Mouse (Mus musculus): Measurements from ENCODE around the gene Smpd2.

Smpd2 gene

DNA sequence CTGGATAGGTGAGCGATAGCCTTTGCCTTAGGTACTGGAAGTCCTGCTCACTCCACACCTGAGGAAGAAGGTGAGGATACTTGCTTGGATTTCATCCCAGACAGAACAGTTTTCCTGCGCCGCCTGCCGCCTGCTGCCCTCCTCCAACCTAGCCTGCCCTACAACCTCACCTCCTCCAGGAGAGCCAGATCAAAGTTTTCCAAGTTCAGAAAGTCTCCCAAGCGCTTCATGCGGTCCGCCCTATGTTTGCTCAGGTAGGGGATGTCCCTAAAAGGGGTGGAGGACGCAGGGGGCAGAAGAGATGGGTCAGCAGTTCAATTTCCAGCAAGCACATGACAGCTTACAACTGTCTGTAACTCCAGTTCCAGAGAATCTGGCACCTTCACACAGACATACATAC is 875 bp downstream of the Smpd2 start:
- in situ Hi-C loops (cut with MboI, MseI), result loop anchor here (5.0 to 10.0 kb wide), 2 partner anchors 37 to 786 kb away; partner anchors contain the start of genes Foxo3 and Zbtb24

DNA sequence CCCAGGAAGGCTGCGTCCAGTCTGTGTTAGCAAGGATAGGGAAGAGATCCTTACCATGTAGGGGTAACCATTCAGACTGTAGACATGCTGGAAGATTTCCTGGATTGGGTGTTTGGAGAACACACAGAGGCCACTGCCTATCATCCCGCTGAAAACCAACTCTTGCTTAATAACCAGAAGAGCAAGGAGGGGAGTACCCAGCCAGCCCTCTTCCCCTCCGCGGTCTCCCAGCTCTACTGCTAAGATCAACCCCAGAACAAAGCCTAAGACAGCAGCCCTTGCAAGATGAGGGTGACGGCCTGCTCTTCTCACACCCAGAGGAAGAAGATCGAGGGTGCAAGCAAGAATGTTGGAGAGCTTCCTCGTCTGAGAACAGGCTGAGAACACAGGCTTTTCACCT is 1.3 kb downstream of the Smpd2 start:
- in situ Hi-C loops (cut with MboI, MseI), result loop anchor here (5.0 to 10.0 kb wide), 2 partner anchors 37 to 786 kb away; partner anchors contain the start of genes Foxo3 and Zbtb24

DNA sequence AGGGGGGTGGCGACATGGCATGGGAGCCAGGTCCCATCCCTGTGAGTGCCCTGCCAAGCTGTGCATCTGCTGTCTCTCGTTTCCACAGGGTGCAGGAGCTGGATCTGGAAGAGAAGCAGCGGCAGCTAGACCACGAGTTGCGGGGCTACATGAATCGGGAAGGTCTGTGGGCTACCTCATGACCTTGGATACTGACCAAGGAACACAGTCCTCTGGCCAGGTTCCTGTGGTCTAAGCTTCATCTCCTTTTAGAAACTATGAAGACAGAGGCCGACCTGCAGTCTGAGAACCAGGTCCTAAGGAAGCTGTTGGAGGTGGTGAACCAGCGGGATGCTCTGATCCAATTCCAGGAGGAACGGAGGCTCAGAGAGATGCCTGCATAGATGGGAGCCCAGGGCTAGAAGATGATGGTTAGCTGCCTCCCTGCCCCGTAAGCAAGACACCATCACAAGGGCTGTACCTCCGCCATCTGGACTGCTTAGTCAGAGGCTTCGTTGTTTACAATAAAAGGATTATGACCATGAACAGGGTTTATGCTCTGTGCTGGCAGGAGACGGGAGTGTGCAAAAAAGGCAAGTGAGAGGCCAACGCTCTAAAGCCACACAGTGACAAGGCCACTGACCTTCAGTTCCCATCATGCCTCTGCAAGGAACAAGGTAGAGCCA is 3.5 kb downstream of the Smpd2 start:
- in situ Hi-C loops (cut with MboI, MseI), result loop anchor here (5.0 to 10.0 kb wide), 2 partner anchors 34 to 788 kb away; partner anchors contain the start of genes Foxo3 and Zbtb24

DNA sequence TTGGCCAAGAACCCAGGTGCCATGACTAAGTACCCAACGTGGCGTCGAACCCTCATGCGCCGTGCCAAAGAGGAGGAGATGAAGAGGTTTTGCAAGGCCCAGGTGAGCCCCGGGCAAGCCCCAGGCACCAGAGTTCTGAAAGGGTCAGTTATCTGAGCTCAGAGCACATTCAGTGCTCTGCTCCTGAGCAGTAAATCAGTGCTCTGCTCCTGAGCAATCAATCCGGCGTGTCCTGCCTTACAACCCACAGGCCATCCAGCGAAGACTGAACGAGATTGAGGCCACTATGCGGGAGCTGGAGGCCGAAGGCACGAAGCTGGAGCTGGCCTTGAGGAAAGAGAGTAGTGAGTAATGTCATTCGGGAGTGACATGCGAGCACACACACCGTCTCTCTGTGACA is 4.4 kb downstream of the Smpd2 start:
- in situ Hi-C loops (cut with MboI, MseI), result loop anchor here (5.0 to 10.0 kb wide), 2 partner anchors 33 to 789 kb away; partner anchors contain the start of genes Foxo3 and Zbtb24

DNA sequence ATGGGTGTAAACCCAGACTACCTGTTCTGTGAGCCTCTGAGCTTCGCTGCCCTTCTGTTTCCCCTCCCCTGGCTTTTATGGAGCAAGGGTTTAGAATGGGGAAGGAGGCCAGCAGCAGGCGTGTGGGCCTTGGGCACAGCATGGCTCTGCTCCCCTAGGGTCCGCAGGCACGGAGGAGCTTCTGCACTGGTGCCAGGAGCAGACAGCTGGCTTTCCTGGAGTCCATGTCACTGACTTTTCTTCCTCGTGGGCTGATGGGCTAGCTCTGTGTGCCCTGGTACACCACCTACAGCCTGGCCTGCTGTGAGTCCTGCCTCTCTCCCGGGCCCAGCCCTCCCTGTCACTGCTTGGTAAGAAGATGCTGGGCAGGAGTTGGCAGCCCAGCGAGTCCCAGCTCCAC is 7.7 kb downstream of the Smpd2 start:
- in situ Hi-C loops (cut with MboI, MseI), result loop anchor here (10.0 kb wide), 1 partner anchor 792 kb away; the partner anchor contains the start of gene Foxo3

DNA sequence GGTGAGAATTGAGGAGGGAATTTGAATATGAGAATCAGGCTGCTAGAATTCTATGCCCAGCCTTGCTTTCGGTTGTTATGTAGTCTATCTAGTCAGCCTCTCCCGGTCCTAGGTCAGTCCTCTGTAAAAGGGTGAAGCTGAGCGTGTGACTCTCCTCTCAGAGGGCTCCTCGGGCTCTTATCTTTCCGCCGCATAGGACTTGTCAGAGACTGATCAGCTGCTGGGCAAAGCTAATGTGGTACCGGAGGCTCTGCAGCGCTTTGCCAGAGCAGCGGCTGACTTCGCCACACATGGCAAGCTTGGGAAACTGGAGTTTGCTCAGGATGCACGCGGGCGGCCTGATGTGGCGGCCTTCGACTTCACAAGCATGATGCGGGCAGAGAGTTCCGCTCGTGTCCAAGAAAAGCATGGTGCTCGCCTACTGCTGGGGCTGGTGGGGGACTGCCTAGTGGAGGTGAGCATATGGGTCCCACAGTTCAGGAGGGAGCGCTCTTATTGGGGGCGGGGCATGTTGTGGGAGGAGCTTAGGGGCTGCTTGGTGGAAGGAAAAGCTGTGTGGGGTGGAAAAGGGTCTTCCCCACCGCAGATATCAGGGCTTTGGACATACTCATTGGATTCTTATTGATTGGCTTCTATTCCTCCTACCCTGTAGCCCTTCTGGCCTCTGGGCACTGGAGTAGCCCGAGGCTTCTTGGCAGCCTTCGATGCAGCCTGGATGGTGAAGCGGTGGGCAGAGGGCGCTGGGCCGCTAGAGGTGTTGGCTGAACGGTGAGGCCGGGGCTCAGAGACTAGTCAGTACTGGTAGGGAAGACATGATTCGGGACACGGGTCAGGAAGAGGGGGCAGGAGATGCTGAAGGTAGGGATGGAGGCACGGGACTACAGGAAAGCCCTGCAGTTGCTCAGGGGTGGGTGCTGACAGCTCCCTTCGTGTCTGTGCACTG is 9.0 kb downstream of the Smpd2 start:
- in situ Hi-C loops (cut with MboI, MseI), result loop anchor here (10.0 kb wide), 1 partner anchor 794 kb away; the partner anchor contains the start of gene Foxo3

DNA sequence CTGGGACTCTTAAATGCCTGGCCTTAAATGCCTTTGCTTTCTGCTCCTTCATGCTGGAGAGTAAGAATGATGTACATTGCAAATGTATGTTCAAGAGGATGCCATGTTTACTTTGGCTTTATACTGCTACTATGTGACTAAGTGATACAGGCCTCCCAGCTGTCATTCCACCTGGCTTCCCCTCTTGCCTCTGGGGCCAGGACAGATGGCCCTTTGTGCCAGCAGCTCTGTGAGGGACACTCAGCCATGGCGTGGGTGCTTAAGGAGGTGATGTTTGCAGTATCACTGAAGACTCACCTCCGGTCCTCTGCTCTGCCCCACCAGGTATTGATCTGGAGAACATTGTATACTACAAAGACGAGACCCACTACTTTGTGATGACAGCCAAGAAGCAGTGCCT is 10.2 kb downstream of the Smpd2 start:
- in situ Hi-C loops (cut with MboI, MseI), result loop anchor here (5.0 to 10.0 kb wide), 3 partner anchors 178 to 1225 kb away; partner anchors contain the start of genes Ak9, Fig4, Foxo3 and Gtf3c6

DNA sequence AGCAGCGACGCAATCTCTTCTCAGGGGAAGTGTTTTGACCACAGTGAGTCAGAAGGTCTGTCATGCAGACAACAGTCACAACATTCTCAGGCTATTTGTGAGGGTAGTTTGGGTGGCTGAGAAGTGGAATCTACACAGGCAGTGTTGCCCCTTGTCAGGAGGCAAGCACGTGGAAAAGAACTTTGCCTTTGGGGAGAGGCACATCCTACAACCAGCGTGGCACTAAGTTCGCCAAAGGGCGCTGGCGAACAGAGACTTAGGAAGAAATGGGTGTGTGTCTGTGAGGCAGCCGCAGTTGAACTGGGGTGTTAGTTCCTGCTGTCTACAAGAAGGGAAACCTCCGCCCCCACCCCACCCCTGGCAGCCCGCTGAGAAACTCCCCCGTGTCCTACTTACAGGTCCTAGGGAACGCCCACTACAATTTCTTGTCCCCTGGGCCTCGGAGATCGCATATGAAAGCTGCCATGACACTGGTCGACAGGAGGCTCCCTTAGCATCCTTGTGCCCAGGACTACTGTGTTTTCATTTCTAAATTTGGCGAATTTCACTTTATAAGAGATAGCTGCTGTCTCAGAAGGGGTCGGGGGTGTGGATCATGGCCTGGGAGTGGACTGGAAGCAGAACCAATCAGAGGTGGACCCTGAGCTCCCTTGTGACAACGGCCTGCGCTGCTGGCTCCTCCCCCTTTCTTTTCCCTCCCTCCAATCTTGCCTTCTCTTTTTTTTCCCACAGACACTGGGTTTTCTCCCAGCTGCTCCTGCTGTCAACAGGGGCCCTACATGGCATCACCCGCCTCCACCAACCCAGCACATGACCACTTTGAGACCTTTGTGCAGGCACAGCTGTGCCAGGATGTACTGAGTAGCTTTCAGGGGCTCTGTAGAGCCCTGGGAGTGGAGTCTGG is 12.6 kb downstream of the Smpd2 start:
- in situ Hi-C loops (cut with MboI, MseI), result loop anchor here (5.0 to 10.0 kb wide), 2 partner anchors 175 to 1223 kb away; partner anchors contain the start of genes Ak9, Fig4 and Gtf3c6

DNA sequence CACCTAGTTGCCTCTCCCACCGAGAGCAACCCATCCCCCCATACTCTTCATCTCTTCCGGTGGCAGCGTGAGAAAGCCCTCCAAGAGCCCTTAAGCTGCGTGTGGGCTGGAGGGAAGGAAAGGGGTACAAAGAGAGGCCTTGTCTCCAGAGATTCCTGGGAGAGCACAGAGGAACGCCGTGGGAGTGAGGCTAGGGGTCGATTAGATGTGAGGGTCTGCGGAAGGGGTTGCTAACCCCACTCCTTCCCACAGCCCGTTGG is 13.2 kb downstream of the Smpd2 start:
- in situ Hi-C loops (cut with MboI, MseI), result loop anchor here (5.0 to 10.0 kb wide), 2 partner anchors 175 to 1222 kb away; partner anchors contain the start of genes Ak9, Fig4 and Gtf3c6

DNA sequence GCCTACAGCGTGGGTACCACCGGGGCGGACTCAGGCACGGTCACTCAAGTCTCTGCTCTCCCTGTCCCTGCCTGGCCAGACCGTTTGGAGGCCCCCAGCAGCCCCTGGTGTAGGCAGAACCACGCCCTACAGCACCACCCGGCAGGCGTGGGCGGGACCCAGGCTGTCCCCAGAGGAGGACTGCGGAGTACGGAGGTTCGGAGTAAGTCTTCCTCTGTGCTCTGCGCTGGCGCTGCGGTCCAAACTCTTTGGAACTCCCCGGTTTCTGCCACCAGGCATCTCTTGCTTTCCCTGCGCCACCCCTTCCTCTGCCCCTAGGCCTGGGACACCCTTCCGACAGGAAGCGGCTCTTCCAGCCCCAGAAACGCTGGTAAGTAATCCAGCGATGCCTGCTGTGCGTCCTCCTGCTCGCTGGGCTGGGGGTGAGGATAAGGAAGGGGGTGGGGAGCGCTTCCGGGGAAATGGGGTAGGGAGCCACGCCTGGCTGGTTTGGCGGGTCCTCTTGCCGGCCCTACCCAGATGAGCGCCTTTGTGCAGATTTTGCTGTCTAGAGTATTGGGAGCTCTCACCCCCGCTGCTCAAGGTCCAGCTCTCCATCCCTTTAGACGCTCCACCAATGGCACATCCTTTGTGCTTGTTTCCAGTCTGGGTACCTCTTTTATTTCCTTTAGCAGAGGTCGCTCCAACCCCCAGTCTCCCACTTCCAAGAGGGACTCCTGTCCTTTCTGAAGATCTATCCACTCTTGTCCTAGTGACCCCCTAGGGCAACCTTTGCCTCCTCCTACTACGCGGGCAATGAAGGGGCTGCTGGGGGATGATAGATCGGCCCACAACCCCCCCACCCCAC is 13.8 kb downstream of the Smpd2 start, which contains the start of gene Mical1:
TSS of gene Mical1 (plus strand) at position 144 of the 847 bp plus-strand sequence.
- in situ Hi-C loops (cut with MboI, MseI), result loop anchor here (5.0 to 10.0 kb wide), 2 partner anchors 174 to 1222 kb away; partner anchors contain the start of genes Ak9, Fig4 and Gtf3c6

DNA sequence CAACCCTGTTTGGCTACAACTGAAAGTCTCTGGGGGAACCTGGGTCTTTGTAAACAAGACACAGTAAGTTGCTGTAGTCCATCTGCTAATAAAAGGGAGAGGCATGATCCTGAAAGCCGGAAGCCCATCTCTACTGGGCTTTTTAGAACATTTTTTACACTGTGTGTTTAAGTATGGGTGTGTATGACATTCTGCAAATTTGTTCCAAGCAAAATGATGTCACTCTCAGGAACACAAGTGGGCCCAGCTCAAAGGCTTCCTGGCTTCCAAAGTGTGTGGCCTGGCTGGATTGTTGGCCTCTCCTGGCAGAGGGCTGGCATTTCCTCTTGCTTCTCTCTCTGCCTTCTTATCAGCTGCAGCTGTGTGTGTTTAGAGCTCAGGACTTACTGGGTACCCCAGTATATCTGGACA is 15.2 kb downstream of the Smpd2 start:
- in situ Hi-C loops (cut with MboI, MseI), result loop anchor here (5.0 to 10.0 kb wide), 2 partner anchors 173 to 1220 kb away; partner anchors contain the start of genes Ak9, Fig4 and Gtf3c6

DNA sequence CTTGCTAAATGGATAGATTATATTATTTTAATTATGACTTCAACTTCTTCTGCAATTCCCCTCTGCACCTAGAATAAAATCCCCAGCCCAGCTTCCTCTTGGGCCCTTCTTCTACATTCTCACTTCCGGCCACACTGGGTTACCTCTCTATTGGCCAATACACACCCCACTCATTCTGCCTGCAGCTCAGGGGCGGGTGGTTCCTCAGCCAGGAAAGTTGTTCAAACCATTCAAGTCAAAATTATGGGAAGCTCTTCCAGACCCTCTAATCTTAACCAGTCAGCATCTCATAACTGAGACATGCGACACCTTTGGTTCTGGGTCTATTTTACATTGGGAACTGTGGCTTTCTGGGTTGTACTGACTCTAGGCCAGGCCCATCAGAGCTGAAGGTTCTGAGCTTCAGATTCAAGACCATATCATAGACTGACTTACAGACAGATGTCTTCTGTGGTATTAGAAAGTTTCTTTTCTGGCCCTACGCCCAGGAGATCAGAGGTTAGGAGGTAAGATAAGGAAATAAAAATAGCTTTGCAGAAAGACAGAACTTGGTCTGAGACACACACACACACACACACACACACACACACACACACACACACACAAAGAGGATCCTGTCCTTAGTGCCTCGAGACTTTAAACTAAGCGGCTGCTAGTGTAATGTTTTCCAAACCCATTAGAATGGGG is 16.2 kb downstream of the Smpd2 start:
- in situ Hi-C loops (cut with MboI, MseI), result loop anchor here (10.0 kb wide), 1 partner anchor 1219 kb away; the partner anchor contains the start of gene Gtf3c6

DNA sequence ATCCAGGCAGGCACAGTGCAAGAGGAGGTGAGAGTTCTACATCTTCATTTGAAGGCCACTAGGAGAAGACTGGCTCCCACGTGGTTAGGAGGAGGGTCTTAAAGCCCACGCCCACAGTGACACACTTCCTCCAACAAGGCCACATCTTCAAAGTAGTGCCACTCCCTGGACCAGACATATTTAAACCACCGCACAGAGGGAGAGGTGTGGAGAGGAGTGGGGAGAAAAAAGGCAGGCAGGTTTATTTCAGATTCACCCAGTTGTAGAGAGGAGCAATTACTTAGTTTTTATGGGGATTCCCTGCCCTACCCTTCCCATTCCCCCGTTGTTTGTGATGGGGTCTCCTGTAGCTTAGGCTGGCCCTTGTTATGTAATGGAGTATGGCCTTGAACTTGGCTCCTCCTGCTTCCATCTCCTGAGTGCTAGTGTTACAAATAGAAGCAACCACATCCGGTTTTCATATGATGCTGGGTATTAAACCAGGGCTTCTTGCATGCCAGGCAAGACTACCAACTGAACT is 17.1 kb downstream of the Smpd2 start:
- in situ Hi-C loops (cut with MboI, MseI), result loop anchor here (10.0 kb wide), 1 partner anchor 1218 kb away; the partner anchor contains the start of gene Gtf3c6

DNA sequence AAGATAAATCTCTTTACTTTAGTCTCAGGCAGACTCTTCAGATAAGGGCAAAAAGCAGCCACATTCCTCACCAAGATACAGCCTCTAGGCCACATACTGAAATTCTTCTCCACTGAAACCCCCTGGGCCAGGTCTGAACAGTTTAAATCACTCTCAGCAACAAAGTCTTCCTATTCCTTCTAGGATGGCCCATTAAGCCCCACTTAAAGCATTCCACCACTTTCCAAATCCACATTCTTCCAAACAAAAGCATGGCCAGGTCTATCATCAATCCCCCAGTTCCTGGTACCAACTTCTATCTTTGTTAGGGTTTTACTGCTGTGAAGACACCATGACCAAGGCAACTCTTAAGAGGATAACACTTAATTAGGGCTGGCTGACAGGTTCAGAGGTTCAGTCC is 17.6 kb downstream of the Smpd2 start:
- in situ Hi-C loops (cut with MboI, MseI), result loop anchor here (10.0 kb wide), 1 partner anchor 1218 kb away; the partner anchor contains the start of gene Gtf3c6

DNA sequence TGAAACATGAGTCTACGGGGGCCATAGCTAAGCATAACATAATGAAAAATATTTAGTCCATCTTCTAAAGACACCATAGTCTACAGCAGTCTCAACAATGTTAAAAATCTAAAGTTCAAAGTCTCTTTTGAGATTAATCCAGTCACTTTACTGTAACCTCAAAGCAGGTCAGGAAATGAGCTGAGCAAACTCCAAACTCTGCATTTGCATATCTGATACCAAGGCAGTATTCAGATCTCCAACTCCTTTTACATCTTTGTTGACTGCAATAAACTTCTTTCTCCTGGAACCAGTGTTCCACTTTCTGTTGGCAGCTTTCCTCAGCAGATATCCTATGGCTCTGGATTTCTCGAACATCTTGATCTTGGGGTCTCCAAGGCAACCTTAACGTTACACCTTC is 19.5 kb downstream of the Smpd2 start:
- in situ Hi-C loops (cut with MboI, MseI), result loop anchor here (10.0 kb wide), 1 partner anchor 1216 kb away; the partner anchor contains the start of gene Gtf3c6

DNA sequence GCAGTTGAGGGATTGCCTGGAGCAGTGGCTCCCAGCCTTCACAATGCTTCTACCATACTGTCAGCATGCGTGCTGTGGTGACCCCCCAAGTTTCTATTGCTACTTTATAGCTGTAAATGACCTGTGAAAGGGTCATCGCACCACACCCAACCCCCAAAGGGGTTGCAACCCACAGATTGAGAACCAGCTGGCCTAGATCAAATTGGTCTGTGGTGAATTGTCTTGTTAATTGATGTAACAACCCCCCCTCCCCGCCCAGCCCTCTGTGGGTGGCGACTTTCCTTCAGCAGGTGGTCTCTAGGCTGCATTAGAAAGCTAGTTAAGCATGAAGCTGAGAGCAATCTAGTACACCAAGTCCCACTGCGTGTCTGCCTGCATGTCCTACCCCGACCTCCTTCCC is 22.8 kb downstream of the Smpd2 start:
- in situ Hi-C loops (cut with MboI, MseI), result no loop called here

DNA sequence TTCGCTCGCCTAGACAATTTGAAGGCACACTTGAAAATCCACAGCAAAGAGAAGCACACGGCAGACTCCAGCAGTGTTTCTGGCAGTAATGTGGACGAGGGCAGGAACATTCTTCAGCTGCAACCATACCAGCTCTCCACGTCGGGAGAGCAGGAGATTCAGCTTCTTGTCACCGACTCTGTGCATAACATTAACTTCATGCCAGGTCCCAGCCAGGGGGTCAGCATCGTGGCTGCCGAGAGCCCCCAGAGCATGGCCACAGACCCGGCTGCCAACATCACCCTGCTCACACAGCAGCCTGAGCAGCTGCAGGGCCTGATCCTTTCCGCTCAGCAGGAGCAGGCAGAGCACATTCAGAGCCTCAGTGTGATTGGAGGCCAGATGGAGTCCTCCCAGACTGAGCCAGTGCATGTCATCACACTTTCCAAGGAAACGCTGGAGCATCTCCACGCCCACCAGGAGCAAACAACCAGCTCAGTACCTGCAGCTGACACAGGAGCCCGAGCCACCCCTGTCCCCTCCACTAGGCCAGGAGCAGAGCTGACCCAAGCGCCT is 25.7 kb downstream of the Smpd2 start:
- in situ Hi-C loops (cut with MboI, MseI), result no loop called here

DNA sequence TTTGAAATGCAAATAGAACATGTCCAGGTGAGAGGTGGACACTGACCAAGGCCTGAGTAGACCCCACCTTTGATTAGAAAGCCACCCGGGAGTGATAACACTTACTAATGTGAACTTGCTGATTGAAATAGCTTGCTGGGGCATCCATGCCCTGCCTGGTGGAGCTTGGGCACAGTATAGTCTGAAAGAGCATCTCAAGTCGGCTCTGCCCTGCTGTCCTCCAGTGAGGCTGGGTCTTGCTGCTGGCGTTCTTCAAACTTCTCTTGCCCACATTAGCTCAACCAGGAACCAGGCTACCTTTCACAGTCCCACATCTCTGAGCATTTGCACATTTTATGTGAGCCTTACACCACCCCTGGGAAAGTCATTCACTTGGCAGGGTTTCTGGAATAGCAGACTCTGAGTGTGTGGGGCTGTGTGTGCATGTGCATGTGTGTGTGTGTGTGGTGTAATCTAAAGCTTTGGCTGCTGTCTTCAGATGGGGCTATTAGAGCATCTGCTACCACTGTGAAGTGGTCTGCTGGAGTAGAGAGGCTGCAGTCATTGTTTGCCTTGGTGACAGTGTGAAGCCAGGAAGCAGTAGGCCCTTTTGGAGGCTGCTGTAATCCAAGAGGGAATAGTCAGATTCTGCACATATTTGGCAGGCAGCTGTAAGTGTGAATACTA is 29.0 kb downstream of the Smpd2 start:
- in situ Hi-C loops (cut with MboI, MseI), result no loop called here
